Mouse (Mus musculus): Measurements from ENCODE around the gene L3mbtl3. TPM values are rescaled to one million over a fixed set of nuclear protein-coding genes. Genes with fewer than 3 reads are reported as not detected.
A peak's percentile ranks its signal among the peaks of the same experiment; 100 is the strongest.

L3mbtl3 gene
- polyA plus RNA-seq, 1 experiment = 2.3 TPM

GRCm38 (mm10) chr10:26297626-26298025 is 78.1 kb downstream of the L3mbtl3 start:
- no peak overlapping the region for H3K4me3 ChIP-seq (ENCODE audit: insufficient read depth, poor library complexity, severe bottlenecking)
- peaks cover 4% of the 10 kb centered on the region for H3K36me3 ChIP-seq (ENCODE audit: control insufficient read depth, insufficient read depth)
- H3K27me3 ChIP-seq (ENCODE audit: control insufficient read depth, insufficient read depth, insufficient read length) = no peaks in the 10 kb centered on the region
- H3ac ChIP-seq (ENCODE audit: control insufficient read depth, insufficient read length, low read depth) = no peak overlapping the region
- H3K79me2 ChIP-seq (ENCODE audit: control insufficient read depth, insufficient read depth) = no peaks in the 10 kb centered on the region
- no peak for TF ChIP-seq USF1 (IDR thresholded peaks at IDR 0.05; ENCODE audit: low read depth)
- TF ChIP-seq MAX (IDR thresholded peaks at IDR 0.05) = no peak
- no peaks in the 10 kb centered on the region for H3K79me3 ChIP-seq (ENCODE audit: low read depth)

GRCm38 (mm10) chr10:26297200-26297599 is 78.6 kb downstream of the L3mbtl3 start:
- no peaks in the 10 kb centered on the region for H3K79me3 ChIP-seq (ENCODE audit: low read depth)
- H3K79me2 ChIP-seq (ENCODE audit: control insufficient read depth, insufficient read depth) = no peaks in the 10 kb centered on the region
- peaks cover 4% of the 10 kb centered on the region for H3K36me3 ChIP-seq (ENCODE audit: control insufficient read depth, insufficient read depth)
- H3K27me3 ChIP-seq (ENCODE audit: control insufficient read depth, insufficient read depth, insufficient read length) = no peaks in the 10 kb centered on the region
- H3ac ChIP-seq (ENCODE audit: control insufficient read depth, insufficient read length, low read depth) = no peak overlapping the region
- H3K4me3 ChIP-seq (ENCODE audit: insufficient read depth, poor library complexity, severe bottlenecking) = no peak overlapping the region
- TF ChIP-seq MAX (IDR thresholded peaks at IDR 0.05) = no peak
- TF ChIP-seq MYOD1 (IDR thresholded peaks at IDR 0.05; ENCODE audit: control insufficient read depth, insufficient read length, low read depth) = no peak

- Histone ChIP-seq H3K79me3 (ENCODE audit: low read depth) (no peaks in the 10 kb centered on the region), H3K4me3 (ENCODE audit: insufficient read depth, poor library complexity, severe bottlenecking) (no peak overlapping the region), H3K79me2 (ENCODE audit: control insufficient read depth, insufficient read depth) (no peaks in the 10 kb centered on the region), H3ac (ENCODE audit: control insufficient read depth, insufficient read length, low read depth) (no peak overlapping the region), H3K36me3 (ENCODE audit: control insufficient read depth, insufficient read depth) (no peaks in the 10 kb centered on the region), H3K27me3 (ENCODE audit: control insufficient read depth, insufficient read depth, insufficient read length) (no peaks in the 10 kb centered on the region)
- no peak for TF ChIP-seq MYOD1 (IDR thresholded peaks at IDR 0.05; ENCODE audit: control insufficient read depth, insufficient read length, low read depth)
- TF ChIP-seq CTCF (IDR thresholded peaks at IDR 0.05; ENCODE audit: control insufficient read depth, insufficient read depth, insufficient read length) = no peak
- TF ChIP-seq CEBPB (IDR thresholded peaks at IDR 0.05; ENCODE audit: low read depth) = no peak
- TF ChIP-seq MAX (IDR thresholded peaks at IDR 0.05) = no peak
- no peak for TF ChIP-seq USF1 (IDR thresholded peaks at IDR 0.05; ENCODE audit: low read depth)
- no peak for TF ChIP-seq MYOG (IDR thresholded peaks at IDR 0.05; ENCODE audit: control insufficient read depth, extremely low read depth, insufficient read length)
Observed at GRCm38 (mm10) chr10:26287136-26287535, 88.6 kb downstream of the L3mbtl3 start.

GRCm38 (mm10) chr10:26280009-26280408 is 95.8 kb downstream of the L3mbtl3 start:
- no peaks in the 10 kb centered on the region for H3K79me2 ChIP-seq (ENCODE audit: control insufficient read depth, insufficient read depth)
- TF ChIP-seq MYOG (IDR thresholded peaks at IDR 0.05; ENCODE audit: control insufficient read depth, extremely low read depth, insufficient read length) = no peak
- TF ChIP-seq MYOD1 (IDR thresholded peaks at IDR 0.05; ENCODE audit: control insufficient read depth, insufficient read length, low read depth) = no peak
- TF ChIP-seq USF1 (IDR thresholded peaks at IDR 0.05; ENCODE audit: low read depth) = no peak
- no peak for TF ChIP-seq CEBPB (IDR thresholded peaks at IDR 0.05; ENCODE audit: low read depth)
- TF ChIP-seq MAX (IDR thresholded peaks at IDR 0.05) = no peak
- no peak for TF ChIP-seq CTCF (IDR thresholded peaks at IDR 0.05; ENCODE audit: control insufficient read depth, insufficient read depth, insufficient read length)
- TF ChIP-seq FOSL1 (IDR thresholded peaks at IDR 0.05; ENCODE audit: insufficient read depth, low read length, poor library complexity, severe bottlenecking) = no peak
- no peaks in the 10 kb centered on the region for H3K79me3 ChIP-seq (ENCODE audit: low read depth)
- H3K4me3 ChIP-seq (ENCODE audit: insufficient read depth, poor library complexity, severe bottlenecking) = no peak overlapping the region
- no peaks in the 10 kb centered on the region for H3K36me3 ChIP-seq (ENCODE audit: control insufficient read depth, insufficient read depth)
- no peak overlapping the region for H3ac ChIP-seq (ENCODE audit: control insufficient read depth, insufficient read length, low read depth)
- H3K27me3 ChIP-seq (ENCODE audit: control insufficient read depth, insufficient read depth, insufficient read length) = no peaks in the 10 kb centered on the region

- Histone ChIP-seq H3K79me2 (ENCODE audit: control insufficient read depth, insufficient read depth) (no peaks in the 10 kb centered on the region), H3K36me3 (ENCODE audit: control insufficient read depth, insufficient read depth) (no peaks in the 10 kb centered on the region), H3K27me3 (ENCODE audit: control insufficient read depth, insufficient read depth, insufficient read length) (no peaks in the 10 kb centered on the region), H3ac (ENCODE audit: control insufficient read depth, insufficient read length, low read depth) (no peak overlapping the region), H3K79me3 (ENCODE audit: low read depth) (no peaks in the 10 kb centered on the region), H3K4me3 (ENCODE audit: insufficient read depth, poor library complexity, severe bottlenecking) (no peak overlapping the region)
- peak; percentile 81 for TF ChIP-seq CEBPB (IDR thresholded peaks at IDR 0.05; ENCODE audit: low read depth)
- no peak for TF ChIP-seq FOSL1 (IDR thresholded peaks at IDR 0.05; ENCODE audit: insufficient read depth, low read length, poor library complexity, severe bottlenecking)
Observed at GRCm38 (mm10) chr10:26275414-26275813, 100.4 kb downstream of the L3mbtl3 start.

- Histone ChIP-seq H3K27me3 (ENCODE audit: control insufficient read depth, insufficient read depth, insufficient read length) (no peaks in the 10 kb centered on the region), H3K36me3 (ENCODE audit: control insufficient read depth, insufficient read depth) (no peaks in the 10 kb centered on the region), H3K4me3 (ENCODE audit: insufficient read depth, poor library complexity, severe bottlenecking) (no peak overlapping the region), H3K79me3 (ENCODE audit: low read depth) (no peaks in the 10 kb centered on the region), H3K79me2 (ENCODE audit: control insufficient read depth, insufficient read depth) (no peaks in the 10 kb centered on the region), H3ac (ENCODE audit: control insufficient read depth, insufficient read length, low read depth) (no peak overlapping the region)
- no peak for TF ChIP-seq MAX (IDR thresholded peaks at IDR 0.05)
- no peak for TF ChIP-seq MYOG (IDR thresholded peaks at IDR 0.05; ENCODE audit: control insufficient read depth, extremely low read depth, insufficient read length)
- no peak for TF ChIP-seq FOSL1 (IDR thresholded peaks at IDR 0.05; ENCODE audit: insufficient read depth, low read length, poor library complexity, severe bottlenecking)
- no peak for TF ChIP-seq MYOD1 (IDR thresholded peaks at IDR 0.05; ENCODE audit: control insufficient read depth, insufficient read length, low read depth)
- TF ChIP-seq CTCF (IDR thresholded peaks at IDR 0.05; ENCODE audit: control insufficient read depth, insufficient read depth, insufficient read length) = no peak
- no peak for TF ChIP-seq CEBPB (IDR thresholded peaks at IDR 0.05; ENCODE audit: low read depth)
- TF ChIP-seq USF1 (IDR thresholded peaks at IDR 0.05; ENCODE audit: low read depth) = no peak
Observed at GRCm38 (mm10) chr10:26263744-26264459, 111.9 kb downstream of the L3mbtl3 start.

Data from C2C12 (cell line).